Mouse (Mus musculus): ENCODE results near the gene Vipr1. TPM values are rescaled to one million over a fixed set of nuclear protein-coding genes. Genes with fewer than 3 reads are reported as not detected.

The Vipr1 gene
- polyA plus RNA-seq, 1 experiment = 0.72 TPM

GRCm38 (mm10) chr9:121602381-121602780 is 40.1 kb upstream of the Vipr1 start:
- no peak overlapping the region for H3K4me3 ChIP-seq (replicated peaks; ENCODE audit: control insufficient read depth, low read depth, low read length)
- H3K27ac ChIP-seq (ENCODE audit: control insufficient read depth, insufficient read depth, low read depth, low read length, poor library complexity) = no peak overlapping the region
- 8% methylated on average over 2 of the region's 2 CpGs for whole genome bisulfite sequencing
- no peaks in the 10 kb centered on the region for H3K4me1 ChIP-seq (ENCODE audit: control insufficient read depth, insufficient read depth, low read length)
- TF ChIP-seq CTCF (IDR thresholded peaks at IDR 0.05; ENCODE audit: control insufficient read depth, insufficient read depth, low read length) (no peak), POLR2A (IDR thresholded peaks at IDR 0.05; ENCODE audit: borderline replicate concordance, control insufficient read depth, low read depth, low read length) (no peak)

- Histone ChIP-seq H3K4me1 (ENCODE audit: control insufficient read depth, insufficient read depth, low read length) (no peaks in the 10 kb centered on the region), H3K27ac (ENCODE audit: control insufficient read depth, insufficient read depth, low read depth, low read length, poor library complexity) (no peak overlapping the region), H3K4me3 (replicated peaks; ENCODE audit: control insufficient read depth, low read depth, low read length) (no peak overlapping the region)
- 51% methylated on average over 12 of the region's 12 CpGs for WGBS
- TF ChIP-seq CTCF (IDR thresholded peaks at IDR 0.05; ENCODE audit: control insufficient read depth, insufficient read depth, low read length) (peak; percentile 68), POLR2A (IDR thresholded peaks at IDR 0.05; ENCODE audit: borderline replicate concordance, control insufficient read depth, low read depth, low read length) (no peak)
These were observed 36.9 kb upstream of the Vipr1 start for GRCm38 (mm10) chr9:121605414-121606278.

GRCm38 (mm10) chr9:121606498-121607096 is 35.9 kb upstream of the Vipr1 start:
- no peak overlapping the region for H3K27ac ChIP-seq (ENCODE audit: control insufficient read depth, insufficient read depth, low read depth, low read length, poor library complexity)
- no peak overlapping the region for H3K4me3 ChIP-seq (replicated peaks; ENCODE audit: control insufficient read depth, low read depth, low read length)
- 42% methylated on average over 1 of the region's 1 CpGs for WGBS
- TF ChIP-seq POLR2A (IDR thresholded peaks at IDR 0.05; ENCODE audit: borderline replicate concordance, control insufficient read depth, low read depth, low read length) = no peak
- no peak for TF ChIP-seq CTCF (IDR thresholded peaks at IDR 0.05; ENCODE audit: control insufficient read depth, insufficient read depth, low read length)
- H3K4me1 ChIP-seq (ENCODE audit: control insufficient read depth, insufficient read depth, low read length) = no peaks in the 10 kb centered on the region

GRCm38 (mm10) chr9:121609381-121609780 is 33.1 kb upstream of the Vipr1 start:
- TF ChIP-seq CTCF (IDR thresholded peaks at IDR 0.05; ENCODE audit: control insufficient read depth, insufficient read depth, low read length) (no peak), POLR2A (IDR thresholded peaks at IDR 0.05; ENCODE audit: borderline replicate concordance, control insufficient read depth, low read depth, low read length) (no peak)
- 32% methylated on average over 6 of the region's 6 CpGs for WGBS
- Histone ChIP-seq H3K4me3 (replicated peaks; ENCODE audit: control insufficient read depth, low read depth, low read length) (no peak overlapping the region), H3K27ac (ENCODE audit: control insufficient read depth, insufficient read depth, low read depth, low read length, poor library complexity) (no peak overlapping the region), H3K4me1 (ENCODE audit: control insufficient read depth, insufficient read depth, low read length) (no peaks in the 10 kb centered on the region)

- no peak overlapping the region for H3K4me3 ChIP-seq (replicated peaks; ENCODE audit: control insufficient read depth, low read depth, low read length)
- 5% methylated on average over 5 of the region's 5 CpGs for WGBS
- H3K27ac ChIP-seq (ENCODE audit: control insufficient read depth, insufficient read depth, low read depth, low read length, poor library complexity) = no peak overlapping the region
- no peak for TF ChIP-seq POLR2A (IDR thresholded peaks at IDR 0.05; ENCODE audit: borderline replicate concordance, control insufficient read depth, low read depth, low read length)
- no peak for TF ChIP-seq CTCF (IDR thresholded peaks at IDR 0.05; ENCODE audit: control insufficient read depth, insufficient read depth, low read length)
- H3K4me1 ChIP-seq (ENCODE audit: control insufficient read depth, insufficient read depth, low read length) = no peaks in the 10 kb centered on the region
These were observed 29.3 kb upstream of the Vipr1 start for GRCm38 (mm10) chr9:121613192-121613591.

GRCm38 (mm10) chr9:121614241-121614757 is 28.2 kb upstream of the Vipr1 start:
- no peak overlapping the region for H3K27ac ChIP-seq (ENCODE audit: control insufficient read depth, insufficient read depth, low read depth, low read length, poor library complexity)
- TF ChIP-seq POLR2A (IDR thresholded peaks at IDR 0.05; ENCODE audit: borderline replicate concordance, control insufficient read depth, low read depth, low read length) (no peak), CTCF (IDR thresholded peaks at IDR 0.05; ENCODE audit: control insufficient read depth, insufficient read depth, low read length) (no peak)

GRCm38 (mm10) chr9:121616471-121616870 is 26.0 kb upstream of the Vipr1 start:
- no peaks in the 10 kb centered on the region for H3K4me1 ChIP-seq (ENCODE audit: control insufficient read depth, insufficient read depth, low read length)
- no peak for TF ChIP-seq POLR2A (IDR thresholded peaks at IDR 0.05; ENCODE audit: borderline replicate concordance, control insufficient read depth, low read depth, low read length)
- TF ChIP-seq CTCF (IDR thresholded peaks at IDR 0.05; ENCODE audit: control insufficient read depth, insufficient read depth, low read length) = peak; percentile 45; the same call in 1 of the 2 replicates
- no peak overlapping the region for H3K27ac ChIP-seq (ENCODE audit: control insufficient read depth, insufficient read depth, low read depth, low read length, poor library complexity)
- WGBS = 62% methylated on average over 3 of the region's 3 CpGs
- H3K4me3 ChIP-seq (replicated peaks; ENCODE audit: control insufficient read depth, low read depth, low read length) = no peak overlapping the region

More at GRCm38 (mm10) chr9:121614241-121614757, 28.2 kb upstream of the Vipr1 start:
- H3K4me3 ChIP-seq (replicated peaks; ENCODE audit: control insufficient read depth, low read depth, low read length) = no peak overlapping the region
- no peaks in the 10 kb centered on the region for H3K4me1 ChIP-seq (ENCODE audit: control insufficient read depth, insufficient read depth, low read length)

GRCm38 (mm10) chr9:121619441-121619840 is 23.1 kb upstream of the Vipr1 start:
- Histone ChIP-seq H3K4me1 (ENCODE audit: control insufficient read depth, insufficient read depth, low read length) (no peaks in the 10 kb centered on the region), H3K4me3 (replicated peaks; ENCODE audit: control insufficient read depth, low read depth, low read length) (no peak overlapping the region), H3K27ac (ENCODE audit: control insufficient read depth, insufficient read depth, low read depth, low read length, poor library complexity) (no peak overlapping the region)
- WGBS = 11% methylated on average over 7 of the region's 7 CpGs
- TF ChIP-seq CTCF (IDR thresholded peaks at IDR 0.05; ENCODE audit: control insufficient read depth, insufficient read depth, low read length) (no peak), POLR2A (IDR thresholded peaks at IDR 0.05; ENCODE audit: borderline replicate concordance, control insufficient read depth, low read depth, low read length) (no peak)

All from bone marrow, adult 2 months (tissue).